In the genomic region with DNA sequence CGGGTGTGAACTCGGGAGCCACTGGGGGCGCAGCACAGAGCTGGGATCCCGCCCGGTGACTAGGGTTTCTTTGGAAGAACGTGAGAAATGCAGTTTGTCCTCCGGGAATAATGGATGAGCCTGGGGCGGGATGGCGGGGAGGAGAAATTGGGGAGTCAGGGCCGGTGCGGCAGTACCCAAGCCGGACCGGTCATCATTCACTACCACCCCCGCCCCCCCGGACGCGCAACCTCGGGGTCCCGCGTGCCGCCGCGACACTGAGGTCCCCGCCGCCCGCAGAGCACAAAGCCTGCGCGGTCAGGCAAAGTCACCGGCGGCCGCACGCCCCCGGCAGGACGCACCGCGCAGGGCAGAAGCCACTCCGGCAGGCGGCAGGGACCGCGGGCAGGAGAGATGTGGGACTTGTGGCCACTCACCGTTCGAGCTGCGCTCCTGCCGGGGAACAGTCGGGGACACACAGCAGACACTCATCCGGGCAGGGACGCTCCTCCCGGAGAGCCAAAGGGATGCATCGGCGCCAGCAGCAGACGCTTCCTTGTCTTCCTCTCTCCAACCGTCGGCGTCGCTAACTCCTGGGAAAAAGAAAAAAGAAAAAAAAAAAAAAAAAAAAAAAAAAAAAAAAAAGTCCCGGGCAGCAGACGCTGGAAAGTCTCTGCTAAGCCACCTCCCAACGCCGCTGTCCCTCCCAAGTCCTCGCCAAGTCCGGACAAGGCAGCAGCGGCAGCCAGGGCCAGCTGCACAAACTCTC, we compare ENCODE assay signal across 8 mouse cellular contexts. TPM values are rescaled to one million over a fixed set of nuclear protein-coding genes. Genes with fewer than 3 reads are reported as not detected.
DNase-seq lines count a peak whose midpoint lies in the region; ATAC-seq and TF ChIP-seq lines count a peak whose summit lies in the region.

No protein-coding gene starts in this region.

- no peaks in the 10 kb centered on the region for H3K4me1 ChIP-seq in intestine, postnatal 0 days (replicated peaks; ENCODE audit: control insufficient read depth, insufficient read depth, low read length)

- no peaks in the 10 kb centered on the region for H3K27me3 ChIP-seq in intestine, postnatal 0 days (replicated peaks; ENCODE audit: control insufficient read depth, insufficient read depth, low read length)

- H3K36me3 ChIP-seq in intestine, postnatal 0 days (ENCODE audit: control insufficient read depth, insufficient read depth): peaks cover 4% of the 10 kb centered on the region; the same call in 1 of the 2 replicates

- peak overlapping the region; percentile 78 for H3K4me3 ChIP-seq in intestine, postnatal 0 days (ENCODE audit: low read depth, low read length)

- peak overlapping the region; percentile 79 for H3K9ac ChIP-seq in intestine, postnatal 0 days (ENCODE audit: low read depth, low read length)

- peak; percentile 87 for ATAC-seq in intestine, postnatal 0 days

- TF ChIP-seq CTCF in intestine, postnatal 0 days (IDR thresholded peaks at IDR 0.05; ENCODE audit: low read depth): peak; percentile 63

- peak overlapping the region; percentile 89 for H3K4me2 ChIP-seq in intestine, postnatal 0 days (replicated peaks; ENCODE audit: low read depth)

- DNase-seq in heart, adult 11 months: peak; percentile 99
- DNase-seq in heart, adult 8-10 months (ENCODE audit: low spot score): no peak
- peak; percentile 90 for DNase-seq in embryo, embryonic 11 days
- peak; percentile 61 to 85 for DNase-seq in gastrocnemius, postnatal 4 days (ENCODE audit: low spot score in 2 of 2)
- DNase-seq in left cerebral cortex, postnatal 25 days (ENCODE audit: low spot score in 2 of 2): peak; percentile 50 to 66
- DNase-seq in mesoderm, embryonic 11.5 days (ENCODE audit: low read depth, low spot score): peak; percentile 85
- peak; percentile 81 for DNase-seq in skeletal muscle tissue, adult 2 months (ENCODE audit: low read depth, low spot score)

- intact Hi-C loops in left cerebral cortex, postnatal 25 days (cut with DNase I): loop anchor here (2.0 to 5.0 kb wide), 2 partner anchors 54 to 97 kb away; partner anchors contain the start of gene Ing3

- H3K9me3 ChIP-seq in intestine, postnatal 0 days (ENCODE audit: control insufficient read depth): no peaks in the 10 kb centered on the region

- under 1% methylated on average over 62 of the region's 62 CpGs for WGBS in intestine, postnatal 0 days

- peak overlapping the region; percentile 73 for H3K27ac ChIP-seq in intestine, postnatal 0 days (ENCODE audit: low read depth, low read length)

RNA-seq across cellular contexts. Expression of gene Tspan12, which starts 0.5 kb away (rescaled TPM):
- 10 to 100 TPM; 64.1 to 69.9 (median 68.6) TPM for total RNA-seq in heart, adult 8-10 months (2022)
- total RNA-seq in gastrocnemius, postnatal 4 days (2021): 10 to 100 TPM; 65.4 to 74.0 TPM
- 38.8 and 43.7 TPM in 2 replicates for polyA plus RNA-seq in intestine, postnatal 0 days (2015; fragmentation: Nextera tagmentation; extraction: Ambion mirVana)
- total RNA-seq in left cerebral cortex, postnatal 25 days (2021): 10 to 100 TPM; 22.8 to 24.8 TPM
